Mouse (Mus musculus): ENCODE results near the gene Slc10a1.
"Not testable (repeated sequence)": the region's sequence is repeated elsewhere in the genome, so short reads cannot be mapped to it uniquely, and the experiment has no call there.

DNA sequence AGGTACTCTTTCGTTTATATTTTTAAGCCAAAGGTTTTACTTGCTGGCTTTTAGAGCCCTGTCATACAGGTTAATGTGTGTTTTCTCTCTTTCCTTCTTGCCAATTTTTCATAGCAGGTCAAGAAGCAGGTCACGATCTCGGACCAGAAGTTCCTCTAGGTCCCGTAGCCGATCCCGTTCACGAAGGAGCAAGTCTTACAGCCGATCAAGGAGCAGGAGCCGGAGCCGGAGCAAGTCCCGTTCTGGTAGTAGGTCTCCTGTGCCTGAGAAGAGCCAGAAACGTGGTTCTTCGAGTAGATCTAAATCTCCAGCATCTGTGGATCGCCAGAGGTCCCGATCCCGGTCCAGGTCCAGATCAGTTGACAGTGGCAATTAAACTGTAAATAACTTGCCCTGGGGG is 18.9 kb downstream of the Slc10a1 start:
- TF ChIP-seq CTCF (IDR thresholded peaks at IDR 0.05; ENCODE audit: low read depth, low read length); GATA1 (IDR thresholded peaks at IDR 0.05; ENCODE audit: borderline replicate concordance, low read length); POLR2AphosphoS5 (IDR thresholded peaks at IDR 0.05; ENCODE audit: insufficient replicate concordance, low read depth, low read length): not testable (repeated sequence)

All from G1E (cell line).